Mouse (Mus musculus): ENCODE data around the gene Sh3tc1.

Gene Sh3tc1

DNA sequence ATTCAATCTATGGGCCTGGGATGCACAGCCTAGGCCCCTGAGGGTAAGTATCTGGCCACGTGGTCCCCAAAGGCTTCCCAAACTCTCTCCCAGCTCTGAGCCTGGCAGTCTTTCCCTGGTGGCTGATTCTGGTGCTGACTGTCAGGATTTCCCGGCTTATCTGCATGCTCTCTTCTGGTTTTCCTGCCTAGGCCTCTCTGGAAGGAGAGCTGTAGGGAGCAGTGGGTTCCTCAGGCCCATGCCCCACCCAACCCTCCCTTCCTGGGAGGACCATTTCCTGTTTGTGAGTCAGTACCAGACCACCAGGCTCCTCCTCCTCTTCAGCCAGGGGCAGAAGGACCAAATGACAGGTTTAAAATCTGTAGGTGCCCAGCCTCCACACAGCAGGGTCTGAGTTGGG is 17.1 kb downstream of the Sh3tc1 start:
- DNase-seq (ENCODE audit: low read depth, low spot score), result no peak

DNA sequence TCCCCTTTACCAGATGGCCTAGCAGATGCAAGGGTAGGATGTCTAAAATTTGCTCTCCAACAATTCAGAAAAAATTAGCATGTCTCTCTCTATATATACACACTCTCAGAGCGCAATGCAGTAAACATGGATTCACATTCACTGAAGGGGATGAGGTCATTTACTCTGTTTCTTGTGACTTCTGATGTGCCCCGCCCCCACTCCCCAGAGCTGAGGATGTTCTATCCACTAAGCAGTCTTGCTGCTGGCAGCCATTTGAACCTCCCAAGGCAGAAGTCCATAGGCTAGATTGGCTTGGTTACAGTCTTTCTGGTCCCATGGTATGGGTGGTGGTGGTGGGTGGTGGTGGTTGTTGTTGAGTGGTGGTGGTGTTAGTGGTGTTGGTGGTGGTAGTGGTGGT is 17.9 kb downstream of the Sh3tc1 start:
- no peak for DNase-seq (ENCODE audit: low read depth, low spot score)

DNA sequence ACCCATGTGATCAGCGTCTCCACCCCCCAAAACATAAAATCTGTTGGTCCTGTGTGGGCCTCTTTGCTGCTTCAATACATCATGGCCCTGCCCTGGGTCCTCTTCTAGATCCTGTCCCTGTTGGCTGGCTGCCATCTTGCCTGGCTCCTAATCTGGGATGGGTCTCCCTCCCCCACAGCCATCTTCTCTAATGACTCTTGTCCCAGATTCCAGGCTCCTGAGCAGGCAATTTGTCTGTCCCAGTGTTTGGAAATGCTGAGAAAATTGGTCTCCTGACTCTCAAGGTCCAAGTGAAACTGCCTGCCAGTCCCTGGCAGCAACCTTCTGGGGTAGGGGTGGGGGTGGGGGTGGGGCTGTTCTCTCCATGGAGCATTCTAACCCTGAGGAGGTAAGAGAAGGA is 19.9 kb downstream of the Sh3tc1 start:
- DNase-seq (ENCODE audit: low read depth, low spot score), result no peak

DNA sequence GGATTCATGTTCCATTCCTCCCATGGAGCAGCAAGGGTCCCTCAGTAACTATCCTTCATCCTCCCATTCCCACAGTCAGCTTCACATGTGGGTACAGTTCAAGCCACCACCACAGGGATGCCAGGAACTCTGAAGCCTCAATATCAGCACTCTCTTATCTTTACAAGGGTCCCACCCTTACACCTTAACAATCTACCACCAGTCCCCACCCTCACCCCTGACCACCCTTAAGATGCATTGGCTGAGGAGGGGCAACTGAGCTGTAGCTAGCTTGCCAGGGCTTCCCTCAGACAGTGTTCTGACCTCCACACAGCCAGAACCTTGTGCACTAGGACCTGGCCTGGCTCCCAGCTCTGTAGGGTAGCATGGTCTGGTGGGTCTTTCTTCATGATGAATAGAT is 20.4 kb downstream of the Sh3tc1 start:
- no peak for DNase-seq (ENCODE audit: low read depth, low spot score)

DNA sequence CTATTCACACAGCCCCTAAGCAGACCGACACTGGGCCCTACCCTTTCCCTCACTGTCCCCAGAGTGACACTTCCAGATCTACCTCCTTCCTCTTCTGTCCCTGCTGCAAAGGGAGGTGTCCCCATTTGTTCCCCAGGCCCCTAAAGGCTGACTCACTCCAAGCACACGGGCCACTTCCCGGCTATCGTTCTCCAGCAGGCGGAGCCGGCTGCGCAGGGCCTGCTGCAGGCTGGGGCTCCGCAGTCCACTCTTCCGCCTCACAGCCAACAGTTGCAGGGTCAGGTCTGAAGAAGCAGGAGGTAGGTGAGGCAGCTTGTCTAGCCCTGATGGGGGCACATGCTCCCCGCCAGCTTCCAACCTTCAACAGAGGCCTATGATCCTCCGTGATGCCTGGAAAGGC is 21.0 kb downstream of the Sh3tc1 start:
- DNase-seq (ENCODE audit: low read depth, low spot score), result no peak

DNA sequence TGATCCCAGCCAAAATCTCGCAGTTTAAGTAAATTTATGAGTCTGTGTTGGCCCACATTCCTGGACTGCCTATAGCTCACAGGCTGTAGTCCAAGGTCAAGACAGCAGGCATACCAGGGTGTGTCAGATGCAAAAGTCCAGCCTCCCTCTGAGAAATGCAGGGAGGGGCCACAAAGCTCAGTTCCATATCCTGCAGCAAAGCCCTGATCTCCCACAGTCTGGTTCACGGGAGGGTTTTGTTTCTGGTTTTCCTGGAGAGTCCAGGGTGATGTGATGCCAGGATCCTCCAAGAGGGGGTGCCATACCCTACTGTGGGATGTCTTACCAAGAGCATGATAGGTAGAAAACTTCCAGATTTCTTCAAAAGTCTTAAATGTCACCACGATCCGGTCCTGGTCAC is 21.8 kb downstream of the Sh3tc1 start:
- DNase-seq (ENCODE audit: low read depth, low spot score), result peak; percentile 84

GRCm38 (mm10) chr5:35717455-35717854 is 22.3 kb downstream of the Sh3tc1 start:
- no peak for DNase-seq (ENCODE audit: low read depth, low spot score)

GRCm38 (mm10) chr5:35713649-35714354 is 26.0 kb downstream of the Sh3tc1 start:
- no peak for DNase-seq (ENCODE audit: low read depth, low spot score)

GRCm38 (mm10) chr5:35712517-35712916 is 27.3 kb downstream of the Sh3tc1 start:
- no peak for DNase-seq (ENCODE audit: low read depth, low spot score)

DNA sequence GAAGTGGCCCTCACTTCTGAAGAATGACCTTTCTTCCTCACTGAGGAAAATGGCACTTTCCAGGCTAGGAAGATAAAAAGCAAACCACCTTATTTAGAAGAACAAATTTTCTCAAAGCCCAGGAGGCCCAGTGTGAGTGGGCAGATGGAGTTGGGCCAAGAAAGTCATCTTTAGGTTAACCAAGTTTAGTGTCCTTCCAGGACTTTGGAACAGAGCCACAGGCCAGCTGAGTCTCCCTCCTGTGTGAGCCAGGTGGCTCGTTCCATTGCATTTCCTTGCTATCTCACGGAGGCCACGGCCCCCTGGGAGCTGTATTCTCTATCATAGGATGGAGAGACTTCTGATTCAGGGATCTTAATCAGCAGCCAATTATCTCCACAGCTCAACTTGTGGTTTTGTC is 28.9 kb downstream of the Sh3tc1 start:
- DNase-seq (ENCODE audit: low read depth, low spot score), result no peak

- no peak for DNase-seq (ENCODE audit: low read depth, low spot score)
Measured at GRCm38 (mm10) chr5:35710481-35710880, 29.3 kb downstream of the Sh3tc1 start.

- no peak for DNase-seq (ENCODE audit: low read depth, low spot score)
Measured at GRCm38 (mm10) chr5:35705411-35705810, 34.4 kb downstream of the Sh3tc1 start.

- DNase-seq (ENCODE audit: low read depth, low spot score), result no peak
Measured at GRCm38 (mm10) chr5:35703814-35704213, 36.0 kb downstream of the Sh3tc1 start.

- no peak for DNase-seq (ENCODE audit: low read depth, low spot score)
Measured at GRCm38 (mm10) chr5:35703183-35703582, 36.6 kb downstream of the Sh3tc1 start.

DNA sequence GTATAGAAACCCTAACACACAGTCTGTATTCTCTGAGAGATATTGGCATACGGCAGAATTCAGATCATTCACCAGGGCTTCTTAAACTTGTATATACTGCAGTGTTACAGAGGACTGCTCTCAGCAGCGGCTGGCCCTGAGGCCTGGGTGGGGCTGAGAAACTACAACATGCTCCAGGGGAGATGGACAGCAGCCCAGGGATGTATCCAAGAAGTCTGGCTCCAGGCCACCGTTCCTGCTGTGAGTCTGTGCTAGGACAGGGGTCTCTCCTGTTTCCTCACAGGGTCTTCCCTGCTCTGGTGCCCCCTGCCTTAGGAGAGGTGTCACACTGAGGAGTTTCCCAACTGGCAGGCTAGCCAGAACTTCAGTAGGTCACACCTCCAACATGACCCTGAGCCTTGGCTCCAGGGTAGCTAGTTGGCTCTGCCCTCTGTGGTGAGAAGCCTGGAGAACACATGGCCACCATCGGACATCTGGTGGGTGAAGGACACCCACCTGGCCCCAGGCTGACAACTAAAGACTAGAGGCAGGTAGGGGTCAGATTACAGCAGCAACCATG is 37.1 kb downstream of the Sh3tc1 start:
- no peak for DNase-seq (ENCODE audit: low read depth, low spot score)

- DNase-seq (ENCODE audit: low read depth, low spot score), result peak; percentile 50
Measured at GRCm38 (mm10) chr5:35701042-35701441, 38.7 kb downstream of the Sh3tc1 start.

GRCm38 (mm10) chr5:35695815-35696214 is 44.0 kb downstream of the Sh3tc1 start:
- DNase-seq (ENCODE audit: low read depth, low spot score), result peak; percentile 26

- DNase-seq (ENCODE audit: low read depth, low spot score), result no peak
Measured at GRCm38 (mm10) chr5:35693638-35694037, 46.1 kb downstream of the Sh3tc1 start.

DNA sequence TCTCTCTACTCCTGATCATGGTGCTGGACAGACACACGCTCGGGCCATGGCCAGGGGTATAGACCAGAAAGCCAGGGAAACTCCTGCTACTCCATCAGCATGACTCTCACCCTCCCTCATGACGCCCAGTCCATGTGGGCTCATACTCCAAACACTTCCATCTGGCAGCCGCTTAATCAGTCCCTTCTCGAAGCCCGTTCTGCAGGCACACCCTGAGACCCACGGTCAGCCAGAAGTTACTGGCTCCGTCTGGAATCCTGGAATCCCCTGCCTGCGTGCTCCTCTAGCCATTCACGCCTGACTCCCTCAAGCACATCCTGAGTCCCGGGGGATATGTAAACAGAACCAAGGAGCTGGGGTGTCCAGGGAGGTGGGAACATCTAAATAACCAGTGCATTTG is 48.5 kb downstream of the Sh3tc1 start:
- DNase-seq (ENCODE audit: low read depth, low spot score), result no peak

- DNase-seq (ENCODE audit: low read depth, low spot score), result no peak
Measured at GRCm38 (mm10) chr5:35690485-35691165, 49.2 kb downstream of the Sh3tc1 start.

- no peak for DNase-seq (ENCODE audit: low read depth, low spot score)
Measured at GRCm38 (mm10) chr5:35689374-35689773, 50.4 kb downstream of the Sh3tc1 start.

GRCm38 (mm10) chr5:35688851-35689250 is 50.9 kb downstream of the Sh3tc1 start:
- no peak for DNase-seq (ENCODE audit: low read depth, low spot score)

DNA sequence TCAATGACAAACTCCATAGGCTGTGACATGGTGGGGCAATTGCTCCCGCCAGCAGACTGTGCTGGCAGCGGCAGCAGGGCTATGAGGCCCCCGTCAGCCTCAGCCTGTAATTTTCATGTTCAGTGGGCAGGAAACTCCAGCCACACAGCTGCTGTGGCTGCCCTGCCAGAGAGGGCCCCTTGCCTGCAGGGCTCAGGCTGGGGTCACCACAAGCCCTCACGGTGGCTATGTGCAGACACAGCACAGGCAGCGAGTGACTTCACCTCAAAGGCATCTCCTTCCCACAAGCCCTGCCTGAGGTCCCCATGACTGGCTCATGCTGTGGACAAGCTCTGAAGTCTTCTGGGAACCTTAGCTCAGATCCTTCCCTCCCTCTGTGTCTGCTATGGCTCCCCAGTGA is 52.7 kb downstream of the Sh3tc1 start:
- DNase-seq (ENCODE audit: low read depth, low spot score), result no peak

Measured in WW6 (cell line).